ENCODE assay signal across 11 mouse cellular contexts in genomic region chr7:24861913-24862312, GRCm38 (mm10). TPM values are rescaled to one million over a fixed set of nuclear protein-coding genes. Genes with fewer than 3 reads are reported as not detected.
DNase-seq lines count a peak whose midpoint lies in the region; ATAC-seq and TF ChIP-seq lines count a peak whose summit lies in the region.
"Had no signal": no experiment of that assay in that cellular context is flagged by ENCODE, and none has a peak within 500 bp of the region (broad histone marks: within the 10 kb centered on the region; RNA-seq: fewer than 3 reads in every experiment).

TSS of gene Gm9844 (plus strand) at chr7:24862213.

- no peak within 1 kb of the TSS for H3K9ac ChIP-seq in intestine, embryonic 14.5 days (ENCODE audit: low read length)
- no peak within 1 kb of the TSS for H3K9ac ChIP-seq in intestine, embryonic 16.5 days (ENCODE audit: low read depth, low read length)
- H3K9ac ChIP-seq in midbrain, embryonic 12.5 days (replicated peaks): no peak within 1 kb of the TSS
- H3K9ac ChIP-seq: heart, embryonic 15.5 days had no signal

- no peak for TF ChIP-seq POLR2A in bone marrow, adult 2 months (IDR thresholded peaks at IDR 0.05; ENCODE audit: borderline replicate concordance, control insufficient read depth, low read depth, low read length)
- no peak for TF ChIP-seq POLR2A in thymus, adult 2 months (IDR thresholded peaks at IDR 0.05; ENCODE audit: control insufficient read depth, extremely low read depth, insufficient read depth, low read length, poor library complexity)

- no peak for DNase-seq in intestine, embryonic 14.5 days (ENCODE audit: low spot score)
- DNase-seq in retina, postnatal 1 day: no peak
- DNase-seq in layer of hippocampus, adult 11-12 months (ENCODE audit: low spot score): no peak
- DNase-seq in thymus, adult 2 months: no peak
- DNase-seq: adrenal gland, adult 2 months had no signal

- H3K4me3 ChIP-seq in intestine, embryonic 14.5 days (ENCODE audit: low read depth, low read length): no peak within 1 kb of the TSS
- H3K4me3 ChIP-seq in intestine, embryonic 16.5 days (ENCODE audit: low read length): no peak within 1 kb of the TSS
- no peak within 1 kb of the TSS for H3K4me3 ChIP-seq in bone marrow, adult 2 months (replicated peaks; ENCODE audit: control insufficient read depth, low read depth, low read length)
- H3K4me3 ChIP-seq in midbrain, embryonic 12.5 days: no peak within 1 kb of the TSS
- H3K4me3 ChIP-seq in thymus, adult 2 months (ENCODE audit: control insufficient read depth, insufficient read depth, low read length): no peak within 1 kb of the TSS
- H3K4me3 ChIP-seq: heart, embryonic 15.5 days had no signal

- TF ChIP-seq CTCF in bone marrow, adult 2 months (IDR thresholded peaks at IDR 0.05; ENCODE audit: control insufficient read depth, insufficient read depth, low read length): no peak
- no peak for TF ChIP-seq CTCF in thymus, adult 2 months (IDR thresholded peaks at IDR 0.05; ENCODE audit: borderline replicate concordance, control insufficient read depth, extremely low read depth, insufficient read depth, low read length, poor library complexity)

- H3K36me3 ChIP-seq in intestine, embryonic 14.5 days (ENCODE audit: control insufficient read depth, insufficient read depth, low read length): no peaks in the 10 kb centered on the region
- H3K36me3 ChIP-seq in intestine, embryonic 16.5 days (ENCODE audit: control insufficient read depth, insufficient read depth, low read length): no peaks in the 10 kb centered on the region
- no peaks in the 10 kb centered on the region for H3K36me3 ChIP-seq in midbrain, embryonic 12.5 days
- H3K36me3 ChIP-seq in thymus, adult 2 months (ENCODE audit: control insufficient read depth, insufficient read depth, low read length): no peaks in the 10 kb centered on the region
- H3K36me3 ChIP-seq: heart, embryonic 15.5 days had no signal

- no peaks in the 10 kb centered on the region for H3K4me1 ChIP-seq in intestine, embryonic 14.5 days (replicated peaks; ENCODE audit: control insufficient read depth, insufficient read depth, low read length)
- H3K4me1 ChIP-seq in intestine, embryonic 16.5 days (ENCODE audit: control insufficient read depth, insufficient read depth, low read length): no peaks in the 10 kb centered on the region
- no peaks in the 10 kb centered on the region; the same call in none of the 2 replicates for H3K4me1 ChIP-seq in bone marrow, adult 2 months (ENCODE audit: control insufficient read depth, insufficient read depth, low read length)
- no peaks in the 10 kb centered on the region for H3K4me1 ChIP-seq in midbrain, embryonic 12.5 days
- H3K4me1 ChIP-seq in thymus, adult 2 months (replicated peaks; ENCODE audit: control insufficient read depth, insufficient read depth, low read length): no peaks in the 10 kb centered on the region
- H3K4me1 ChIP-seq: heart, embryonic 15.5 days had no signal

- no peaks in the 10 kb centered on the region for H3K9me3 ChIP-seq in intestine, embryonic 14.5 days (ENCODE audit: control insufficient read depth, low read length)
- no peaks in the 10 kb centered on the region for H3K9me3 ChIP-seq in intestine, embryonic 16.5 days (ENCODE audit: control insufficient read depth, low read length)
- H3K9me3 ChIP-seq in midbrain, embryonic 12.5 days: no peaks in the 10 kb centered on the region
- H3K9me3 ChIP-seq: heart, embryonic 15.5 days had no signal

- 89% methylated on average over 7 of the region's 7 CpGs for whole genome bisulfite sequencing in intestine, embryonic 14.5 days
- WGBS in intestine, embryonic 16.5 days: 87% methylated on average over 7 of the region's 7 CpGs
- WGBS in bone marrow, adult 2 months: 85% methylated on average over 7 of the region's 7 CpGs
- WGBS in midbrain, embryonic 12.5 days: 90% methylated on average over 7 of the region's 7 CpGs
- WGBS in thymus, adult 2 months: 95% methylated on average over 7 of the region's 7 CpGs

- no peak within 1 kb of the TSS for H3K27ac ChIP-seq in intestine, embryonic 14.5 days (ENCODE audit: low read depth)
- no peak within 1 kb of the TSS for H3K27ac ChIP-seq in intestine, embryonic 16.5 days (ENCODE audit: low read length)
- H3K27ac ChIP-seq in bone marrow, adult 2 months (ENCODE audit: control insufficient read depth, insufficient read depth, low read depth, low read length, poor library complexity): no peak within 1 kb of the TSS
- H3K27ac ChIP-seq in midbrain, embryonic 12.5 days (replicated peaks): no peak within 1 kb of the TSS
- H3K27ac ChIP-seq in thymus, adult 2 months (ENCODE audit: control insufficient read depth, insufficient read depth, low read length): no peak within 1 kb of the TSS
- H3K27ac ChIP-seq: heart, embryonic 15.5 days had no signal

- H3K4me2 ChIP-seq in intestine, embryonic 14.5 days (ENCODE audit: low read length): no peak within 1 kb of the TSS
- H3K4me2 ChIP-seq in intestine, embryonic 16.5 days (ENCODE audit: low read depth, low read length): no peak within 1 kb of the TSS
- H3K4me2 ChIP-seq in midbrain, embryonic 12.5 days (replicated peaks): no peak within 1 kb of the TSS
- H3K4me2 ChIP-seq: heart, embryonic 15.5 days had no signal

- no peaks in the 10 kb centered on the region for H3K27me3 ChIP-seq in intestine, embryonic 14.5 days (replicated peaks; ENCODE audit: control insufficient read depth, insufficient read depth, low read length)
- H3K27me3 ChIP-seq in intestine, embryonic 16.5 days (replicated peaks; ENCODE audit: control insufficient read depth, insufficient read depth, low read length): no peaks in the 10 kb centered on the region
- H3K27me3 ChIP-seq in midbrain, embryonic 12.5 days: peaks cover 6% of the 10 kb centered on the region; the same call in 1 of the 2 replicates
- no peaks in the 10 kb centered on the region for H3K27me3 ChIP-seq in thymus, adult 2 months (ENCODE audit: control insufficient read depth, insufficient read depth, low read length)
- H3K27me3 ChIP-seq: heart, embryonic 15.5 days had no signal

- ATAC-seq in intestine, embryonic 14.5 days (replicated peaks; ENCODE audit: low FRiP score, low TSS enrichment, low read depth): no peak
- no peak for ATAC-seq in intestine, embryonic 16.5 days
- no peak for ATAC-seq in hematopoietic stem cell, adult 5-6 weeks (replicated peaks in 1 of 2; ENCODE audit: insufficient read depth in 1 of 2, low FRiP score in 2 of 2, low TSS enrichment in 1 of 2, low read depth in 1 of 2, poor library complexity in 2 of 2, severe bottlenecking in 2 of 2)
- no peak for ATAC-seq in midbrain, embryonic 12.5 days (ENCODE audit: low FRiP score, low read depth)

RNA-seq across cellular contexts. Expression of gene Gm9844, which starts in this region (rescaled TPM):
- polyA plus RNA-seq in intestine, embryonic 14.5 days (2014; fragmentation: Nextera tagmentation; extraction: Ambion mirVana): 14.2 and 16.7 TPM in 2 replicates
- 8.6 and 9.7 TPM in 2 replicates for polyA plus RNA-seq in intestine, embryonic 16.5 days (2015; fragmentation: Nextera tagmentation; extraction: Ambion mirVana)
- 43.4 TPM in 1 of 2 replicates, not detected in the other for polyA plus RNA-seq in bone marrow, adult 2 months (2011; ENCODE audit: insufficient read depth, insufficient read length, low replicate concordance, missing spikeins)
- 12.6 and 24.0 TPM in 2 replicates for total RNA-seq in hematopoietic stem cell, adult 5-6 weeks (2017)
- polyA plus RNA-seq in midbrain, embryonic 12.5 days (2016; fragmentation: Nextera tagmentation; extraction: Ambion mirVana): 23.7 and 24.8 TPM in 2 replicates
- 6.4 and 6.8 TPM in 2 replicates for polyA plus RNA-seq in thymus, adult 2 months (2012; rRNA removed)
- total RNA-seq: left cerebral cortex, postnatal 14 days had no signal
- polyA plus RNA-seq: adrenal gland, adult 2 months had no signal
